Mouse (Mus musculus) left cerebral cortex, adult 11 months (tissue): ENCODE measurements around the gene Fam185a.

Experiments
- DNase-seq: peaks from one replicate; pipeline ENCODE4 v3.0.0; 2022; ENCODE audit warnings: low spot score

The Fam185a gene

GRCm38 (mm10) chr5:21493294-21493999 lies 68.7 kb downstream of the Fam185a start:
- no peak for DNase-seq

GRCm38 (mm10) chr5:21494781-21495180 lies 70.0 kb downstream of the Fam185a start:
- no peak for DNase-seq

GRCm38 (mm10) chr5:21496321-21496720 lies 71.6 kb downstream of the Fam185a start:
- no peak for DNase-seq

GRCm38 (mm10) chr5:21496881-21497280 lies 72.1 kb downstream of the Fam185a start:
- DNase-seq, result no peak

- DNase-seq, result no peak
These were observed 73.7 kb downstream of the Fam185a start for GRCm38 (mm10) chr5:21498490-21498889.

GRCm38 (mm10) chr5:21498925-21499324 lies 74.2 kb downstream of the Fam185a start:
- DNase-seq, result no peak

- no peak for DNase-seq
These were observed 75.4 kb downstream of the Fam185a start for GRCm38 (mm10) chr5:21500133-21500532.

- DNase-seq, result no peak
These were observed 76.2 kb downstream of the Fam185a start for GRCm38 (mm10) chr5:21500941-21501340.

GRCm38 (mm10) chr5:21502936-21503610 lies 78.3 kb downstream of the Fam185a start:
- no peak for DNase-seq

- no peak for DNase-seq
These were observed 80.4 kb downstream of the Fam185a start for GRCm38 (mm10) chr5:21505159-21505558.

GRCm38 (mm10) chr5:21506887-21507286 lies 82.1 kb downstream of the Fam185a start:
- DNase-seq, result no peak

- no peak for DNase-seq
These were observed 85.0 kb downstream of the Fam185a start for GRCm38 (mm10) chr5:21509801-21510200.

- DNase-seq, result no peak
These were observed 88.6 kb downstream of the Fam185a start for GRCm38 (mm10) chr5:21513363-21513762.

- no peak for DNase-seq
These were observed 92.8 kb downstream of the Fam185a start for GRCm38 (mm10) chr5:21517562-21517961.

GRCm38 (mm10) chr5:21518207-21518606 lies 93.4 kb downstream of the Fam185a start:
- no peak for DNase-seq

- no peak for DNase-seq
These were observed 94.4 kb downstream of the Fam185a start for GRCm38 (mm10) chr5:21519166-21519565.

GRCm38 (mm10) chr5:21526835-21527485 lies 102.2 kb downstream of the Fam185a start:
- DNase-seq, result no peak

GRCm38 (mm10) chr5:21527488-21527911 lies 102.7 kb downstream of the Fam185a start:
- no peak for DNase-seq

- no peak for DNase-seq
These were observed 103.5 kb downstream of the Fam185a start for GRCm38 (mm10) chr5:21528068-21528842.

- no peak for DNase-seq
These were observed 104.5 kb downstream of the Fam185a start for GRCm38 (mm10) chr5:21529110-21529720.
